Mouse (Mus musculus) ES-Bruce4 (cell line): ENCODE results near the gene 4833439L19Rik. TPM values are rescaled to one million over a fixed set of nuclear protein-coding genes. Genes with fewer than 3 reads are reported as not detected.

Source experiments
- H3K27ac ChIP-seq: 2 replicates; pipeline ENCODE4 v1.5.1; 2012; ENCODE audit warnings: low read length, inconsistent platforms; ENCODE audit not compliant: insufficient read depth
- H3K27me3 ChIP-seq: 2 replicates; pipeline ENCODE4 v1.6.1; 2012; ENCODE audit warnings: mild to moderate bottlenecking, low read length, inconsistent platforms; ENCODE audit not compliant: control insufficient read depth, poor library complexity, insufficient read depth, severe bottlenecking
- H3K36me3 ChIP-seq: 2 replicates; pipeline ENCODE4 v1.6.1; 2012; ENCODE audit warnings: inconsistent platforms, mild to moderate bottlenecking, low read length, moderate library complexity; ENCODE audit not compliant: control insufficient read depth, poor library complexity, insufficient read depth, severe bottlenecking
- H3K4me1 ChIP-seq: one replicate; pipeline ENCODE4 v1.8.1; 2011; ENCODE audit warnings: low read length; ENCODE audit not compliant: control insufficient read depth, insufficient read depth
- H3K4me3 ChIP-seq: 2 replicates; pipeline ENCODE4 v1.5.1; 2011; ENCODE audit warnings: low read depth, mild to moderate bottlenecking, low read length
- H3K9ac ChIP-seq: 2 replicates; pipeline ENCODE4 v1.6.1; 2012; ENCODE audit warnings: low read depth, mild to moderate bottlenecking, inconsistent platforms; ENCODE audit not compliant: poor library complexity, severe bottlenecking
- H3K9me3 ChIP-seq: replicated peaks from 2 replicates; pipeline ENCODE4 v1.6.1; 2012; ENCODE audit warnings: mild to moderate bottlenecking, low read length, inconsistent platforms; ENCODE audit not compliant: control insufficient read depth, poor library complexity, insufficient read depth, severe bottlenecking
- CTCF ChIP-seq: IDR thresholded peaks from one replicate; pipeline ENCODE4 v1.8.1; 2011; ENCODE audit warnings: low read depth, low read length
- EP300 ChIP-seq: IDR thresholded peaks from 2 replicates; pipeline ENCODE4 v1.6.1; 2011; ENCODE audit warnings: low read depth, low read length; ENCODE audit not compliant: insufficient read depth
- POLR2A ChIP-seq: IDR thresholded peaks from one replicate; pipeline ENCODE4 v1.8.1; 2011; ENCODE audit warnings: low read length; ENCODE audit not compliant: insufficient read depth
- polyA plus RNA-seq: library from polyadenylated mRNA; stranded (reverse); fragments of >200 nt; gene quantifications from 2 replicates; pipeline ENCODE4 v1.2.4, GENCODE M21; 2011; ENCODE audit warnings: low read depth; ENCODE audit not compliant: missing spikeins, insufficient read depth, insufficient read length

The 4833439L19Rik gene
- polyA plus RNA-seq, 1 experiment: 110 TPM

GRCm38 (mm10) chr13:54503604-54504521, 61.4 kb downstream of the 4833439L19Rik start, which contains the start of gene Simc1:
TSS of gene Simc1 (plus strand) at chr13:54503779.
- peak within 1 kb of the TSS; percentile 88 for H3K4me3 ChIP-seq
- H3K9ac ChIP-seq: peak within 1 kb of the TSS; percentile 93
- no peaks in the 10 kb centered on the region for H3K9me3 ChIP-seq
- H3K4me1 ChIP-seq: no peaks in the 10 kb centered on the region
- no peaks in the 10 kb centered on the region for H3K36me3 ChIP-seq
- no peaks in the 10 kb centered on the region for H3K27me3 ChIP-seq
- TF ChIP-seq EP300: no peak
- TF ChIP-seq POLR2A: peak; percentile 52
- no peak within 1 kb of the TSS for H3K27ac ChIP-seq

- no peak for TF ChIP-seq EP300
- no peak for TF ChIP-seq CTCF
- no peak for TF ChIP-seq POLR2A
- no peaks in the 10 kb centered on the region for H3K4me1 ChIP-seq
- H3K27me3 ChIP-seq: no peaks in the 10 kb centered on the region
- H3K9me3 ChIP-seq: no peaks in the 10 kb centered on the region
- peak overlapping the region; percentile 77 for H3K4me3 ChIP-seq
- no peak overlapping the region for H3K27ac ChIP-seq
- peak overlapping the region; percentile 93 for H3K9ac ChIP-seq
- H3K36me3 ChIP-seq: no peaks in the 10 kb centered on the region
Observed at GRCm38 (mm10) chr13:54503278-54503603, 62.0 kb downstream of the 4833439L19Rik start.

- Histone ChIP-seq H3K9ac (no peak overlapping the region), H3K27me3 (no peaks in the 10 kb centered on the region), H3K27ac (no peak overlapping the region), H3K4me1 (no peaks in the 10 kb centered on the region), H3K4me3 (no peak overlapping the region), H3K36me3 (no peaks in the 10 kb centered on the region), H3K9me3 (no peaks in the 10 kb centered on the region)
- TF ChIP-seq CTCF (no peak), POLR2A (no peak), EP300 (no peak)
Observed at GRCm38 (mm10) chr13:54501957-54502690, 63.1 kb downstream of the 4833439L19Rik start.

- Histone ChIP-seq H3K4me3 (no peak overlapping the region), H3K36me3 (no peaks in the 10 kb centered on the region), H3K9me3 (no peaks in the 10 kb centered on the region), H3K27me3 (no peaks in the 10 kb centered on the region), H3K27ac (no peak overlapping the region), H3K9ac (no peak overlapping the region), H3K4me1 (no peaks in the 10 kb centered on the region)
- no peak for TF ChIP-seq POLR2A
- no peak for TF ChIP-seq EP300
- TF ChIP-seq CTCF: no peak
Observed at GRCm38 (mm10) chr13:54501352-54501751, 63.9 kb downstream of the 4833439L19Rik start.

Other genes with a start within 250 kb of the 4833439L19Rik start
- 1.9 and 2.0 TPM in 2 replicates for gene Cplx2, start 194.1 kb downstream of the 4833439L19Rik start, polyA plus RNA-seq
- gene Thoc3, start 96.6 kb downstream of the 4833439L19Rik start, polyA plus RNA-seq: 38.7 and 41.5 TPM in 2 replicates
- gene Simc1, start 61.7 kb downstream of the 4833439L19Rik start, polyA plus RNA-seq: 19.1 and 22.8 TPM in 2 replicates
- gene Arl10, start 9.6 kb upstream of the 4833439L19Rik start, polyA plus RNA-seq: 10.3 and 11.1 TPM in 2 replicates
- gene Nop16, start 24.7 kb upstream of the 4833439L19Rik start, polyA plus RNA-seq: 61.8 and 65.5 TPM in 2 replicates
- gene Higd2a, start 24.8 kb upstream of the 4833439L19Rik start, polyA plus RNA-seq: 104 and 116 TPM in 2 replicates
- gene Cltb, start 45.9 kb upstream of the 4833439L19Rik start, polyA plus RNA-seq: 27.5 and 30.2 TPM in 2 replicates
- gene Faf2, start 56.3 kb upstream of the 4833439L19Rik start, polyA plus RNA-seq: 69.3 and 70.5 TPM in 2 replicates
- gene Rnf44, start 128.5 kb upstream of the 4833439L19Rik start, polyA plus RNA-seq: 153 and 171 TPM in 2 replicates
- gene Cdhr2, start 136.0 kb upstream of the 4833439L19Rik start, polyA plus RNA-seq: not detected in 2 replicates
- gene Gprin1, start 184.4 kb upstream of the 4833439L19Rik start, polyA plus RNA-seq: not detected in 2 replicates
- 2.7 and 2.8 TPM in 2 replicates for gene Sncb, start 201.2 kb upstream of the 4833439L19Rik start, polyA plus RNA-seq
- not detected in 2 replicates for gene Eif4e1b, start 218.6 kb upstream of the 4833439L19Rik start, polyA plus RNA-seq
- gene Tspan17, start 223.9 kb upstream of the 4833439L19Rik start, polyA plus RNA-seq: 7.0 and 12.3 TPM in 2 replicates